In the genomic region with DNA sequence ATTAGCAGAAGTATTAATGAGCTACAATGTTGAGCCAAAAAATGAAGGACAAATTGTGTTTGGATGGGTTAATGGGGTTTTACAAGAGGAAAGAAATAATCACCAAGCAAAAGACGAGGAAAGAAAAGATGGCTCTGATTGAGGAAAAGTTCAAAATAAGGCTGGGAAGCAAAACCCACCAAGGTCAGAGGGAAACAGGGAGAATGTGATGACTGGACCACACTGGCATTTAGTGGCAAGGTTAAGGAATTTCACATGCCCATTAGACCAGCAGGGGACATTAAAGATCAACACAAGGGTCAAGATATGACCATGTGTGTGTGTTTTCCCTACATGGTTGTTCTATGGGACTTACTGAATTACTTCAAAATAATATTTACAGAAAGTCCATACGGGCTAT, we compare ENCODE assay signal across 9 mouse cellular contexts.
"Had no signal": no experiment of that assay in that cellular context is flagged by ENCODE, and none has a peak within 500 bp of the region (broad histone marks: within the 10 kb centered on the region; RNA-seq: fewer than 3 reads in every experiment).

No protein-coding gene starts in this region.

- DNase-seq: liver, postnatal 0 days; lung, adult 2 months; lung, postnatal 14 days; lung, postnatal 36 days; midbrain, embryonic 14.5 days; right cerebral cortex, postnatal 14 days; thymus, adult 18-20 months; thymus, postnatal 14 days; thymus, postnatal 4 days had no signal
